Mouse (Mus musculus): ENCODE results near the gene Zfp786.
"Not testable (repeated sequence)": the region's sequence is repeated elsewhere in the genome, so short reads cannot be mapped to it uniquely, and the experiment has no call there.

Gene Zfp786

DNA sequence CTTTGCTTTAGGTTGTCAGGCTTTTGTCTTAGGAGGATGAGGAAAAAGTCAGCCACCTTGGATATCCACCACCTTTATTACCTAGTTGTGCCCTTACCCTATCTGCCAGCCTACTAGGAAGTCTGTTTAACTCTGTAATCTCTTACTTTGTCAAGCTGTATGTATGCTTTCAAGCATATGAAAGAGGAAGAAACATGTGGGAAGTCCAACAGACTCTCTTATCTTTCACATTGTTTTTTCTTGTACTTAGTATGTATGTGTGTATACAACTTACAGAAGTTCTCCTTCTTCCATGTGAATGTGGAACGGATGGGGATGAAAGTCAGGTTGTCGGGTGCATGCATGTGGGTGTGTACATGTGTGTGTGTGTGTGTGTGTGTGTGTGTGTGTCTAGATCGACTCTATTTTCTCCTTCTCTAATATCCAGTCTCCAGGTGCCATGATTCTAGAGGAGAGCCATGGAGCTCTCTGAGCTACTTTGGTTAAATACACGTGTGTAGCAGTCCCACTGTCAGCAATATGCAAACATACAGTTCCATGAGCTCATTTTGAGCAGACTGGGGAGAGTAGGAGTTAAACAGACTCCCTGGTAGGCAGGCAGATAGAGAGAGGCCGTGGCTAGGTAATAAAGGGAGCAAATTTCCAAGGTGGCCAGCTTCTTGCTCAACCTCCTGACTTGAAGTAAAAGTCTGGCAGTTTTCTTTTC, 45.8 kb downstream of the Zfp786 start:
- DNase-seq (ENCODE audit: extremely low read depth, low read depth, low spot score), result no peak

DNA sequence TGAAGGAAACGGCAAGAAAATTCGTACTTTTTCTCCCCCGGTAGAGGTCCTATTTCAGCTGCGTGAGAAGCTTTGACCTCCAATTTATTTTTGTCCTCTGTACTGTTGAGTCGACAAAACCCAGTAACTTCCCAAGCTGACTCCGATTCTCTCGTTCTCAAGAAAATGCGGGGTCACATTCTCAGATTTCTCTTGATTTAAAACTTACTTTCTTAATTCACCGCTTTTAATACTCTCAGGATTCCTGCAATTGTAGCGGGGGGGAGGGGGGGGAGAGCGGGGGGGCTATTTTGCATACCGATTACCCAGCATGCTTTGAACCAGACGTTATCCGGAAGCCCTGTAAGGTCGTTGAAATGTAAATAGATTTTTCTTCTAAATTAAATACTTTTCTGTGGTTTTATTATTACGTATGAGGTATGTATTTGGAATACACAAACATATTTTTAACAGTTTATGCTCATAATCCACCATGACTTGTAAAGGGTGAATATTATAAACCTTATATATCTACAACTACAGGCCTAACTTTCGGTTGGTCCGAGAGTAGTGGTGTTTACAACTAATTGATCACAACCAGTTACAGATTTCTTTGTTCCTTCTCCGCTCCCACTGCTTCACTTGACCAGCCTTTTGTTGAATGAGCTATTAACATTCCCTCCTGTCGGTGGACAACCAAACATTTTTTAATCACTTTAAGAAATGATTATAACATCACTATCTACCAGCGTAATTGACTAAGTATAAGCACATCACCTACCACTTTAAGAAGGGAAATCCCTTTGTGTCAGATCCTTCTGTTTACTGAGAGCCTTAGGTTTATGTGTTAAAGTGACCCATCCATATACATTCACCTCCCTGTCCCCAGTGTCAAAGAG, 49.3 kb downstream of the Zfp786 start:
- DNase-seq (ENCODE audit: extremely low read depth, low read depth, low spot score), result no peak

GRCm38 (mm10) chr6:47780576-47781013, 50.1 kb downstream of the Zfp786 start:
- DNase-seq (ENCODE audit: extremely low read depth, low read depth, low spot score), result no peak

- DNase-seq (ENCODE audit: extremely low read depth, low read depth, low spot score), result not testable (repeated sequence)
Observed at GRCm38 (mm10) chr6:47771760-47772159, 58.9 kb downstream of the Zfp786 start.

DNA sequence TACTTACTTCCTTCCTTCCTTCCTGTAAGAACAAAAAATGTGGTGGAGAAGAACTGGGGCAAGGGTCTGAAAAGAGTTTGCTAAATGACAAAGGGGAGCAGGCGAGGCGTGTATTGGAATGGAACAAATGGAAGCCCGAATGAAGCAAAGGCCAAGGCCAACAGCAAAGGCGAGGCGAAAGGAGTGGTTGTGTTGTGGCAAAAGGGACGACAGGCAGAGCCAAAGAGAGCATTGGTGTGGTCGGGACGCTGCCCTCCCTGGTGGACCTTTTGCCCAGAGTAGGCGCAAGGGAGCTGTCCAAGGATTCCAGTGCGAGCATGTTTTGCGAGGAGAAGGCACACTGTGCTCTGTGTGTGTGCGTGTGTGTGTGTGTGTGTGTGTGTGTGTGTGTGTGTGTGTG, 59.6 kb downstream of the Zfp786 start:
- not testable (repeated sequence) for DNase-seq (ENCODE audit: extremely low read depth, low read depth, low spot score)

GRCm38 (mm10) chr6:47769861-47770260, 60.8 kb downstream of the Zfp786 start:
- DNase-seq (ENCODE audit: extremely low read depth, low read depth, low spot score), result not testable (repeated sequence)
